Mouse (Mus musculus) testis, adult 2 months (tissue): ENCODE measurements around the gene Trib3.

Experiments used
- CTCF ChIP-seq: fragments of 200-500 bp; IDR thresholded peaks from 2 replicates; pipeline ENCODE4 v1.5.1; 2012; ENCODE audit warnings: low read depth, mild to moderate bottlenecking, inconsistent platforms, low read length, moderate library complexity; ENCODE audit not compliant: control insufficient read depth, insufficient read depth, insufficient replicate concordance
- POLR2A ChIP-seq: fragments of 200-500 bp; IDR thresholded peaks from 2 replicates; pipeline ENCODE4 v1.6.1; 2012; ENCODE audit warnings: low read depth, mild to moderate bottlenecking, inconsistent platforms, low read length, moderate library complexity; ENCODE audit not compliant: control insufficient read depth

DNA sequence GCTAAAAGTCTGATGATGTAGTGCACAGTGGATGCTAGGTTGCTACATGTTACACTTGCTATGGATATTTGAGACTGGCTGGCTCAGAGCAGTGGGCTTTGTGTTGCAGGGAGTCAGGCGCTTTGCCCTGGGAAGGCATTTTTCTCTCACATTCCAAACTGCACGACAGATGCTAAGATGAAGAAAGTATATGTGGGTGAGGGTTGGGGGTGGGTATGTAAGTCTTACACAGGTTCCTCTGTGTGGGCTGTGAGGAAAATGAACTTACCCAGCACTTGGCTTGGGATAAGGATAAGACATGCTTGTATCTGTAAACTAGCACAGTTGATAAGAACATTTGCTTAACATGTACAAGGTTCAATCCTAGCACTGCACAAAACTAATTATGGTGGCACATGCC, 41.0 kb downstream of the Trib3 start:
- TF ChIP-seq POLR2A (no peak), CTCF (no peak)
